Mouse (Mus musculus) liver, adult 2 months (tissue): ENCODE measurements at regions not wholly inside any gene's neighbourhood (a gene's known extent, or its start where the extent isn't known, plus 50 kb on each side); places are given as distances from the start of the nearest gene placed in this dataset.

Experiments used
- CTCF ChIP-seq: fragments of 200-500 bp; IDR thresholded peaks from 2 replicates; pipeline ENCODE4 v1.5.1; 2011; ENCODE audit warnings: low read depth, low read length, control low read depth
- POLR2A ChIP-seq: fragments of 200-500 bp; IDR thresholded peaks from 2 replicates; pipeline ENCODE4 v1.6.1; 2011; ENCODE audit warnings: low read length, control low read depth; ENCODE audit not compliant: insufficient read depth; ENCODE audit errors: extremely low read depth

DNA sequence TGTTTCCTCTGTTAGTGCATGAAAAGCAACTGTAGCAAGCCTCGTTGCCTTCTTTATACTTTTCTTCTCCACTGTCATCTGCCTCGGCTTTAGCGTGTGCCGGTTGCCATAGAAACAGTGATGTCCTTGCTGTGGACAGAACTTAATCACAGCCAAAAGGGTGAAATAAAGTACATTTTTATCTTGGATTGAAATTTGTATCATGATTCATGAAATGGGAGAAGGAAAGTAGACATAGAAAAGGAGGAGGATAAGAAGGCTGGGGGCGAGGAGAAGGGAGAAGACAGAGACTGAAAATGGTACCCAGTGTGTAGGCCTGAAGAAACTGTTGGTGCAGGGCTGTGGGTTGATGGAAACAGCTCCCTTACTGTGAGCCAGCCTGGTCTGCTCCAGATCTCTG, 130.5 kb upstream of the Tyw5 start:
- TF ChIP-seq CTCF (no peak), POLR2A (no peak)
